Mouse (Mus musculus): Measurements from ENCODE around the gene Dnajc22.

GRCm38 (mm10) chr15:99111139-99111538, 18.2 kb downstream of the Dnajc22 start:
- TF ChIP-seq EP300 (IDR thresholded peaks at IDR 0.05; ENCODE audit: low read depth) (no peak), CTCF (IDR thresholded peaks at IDR 0.05; ENCODE audit: low read depth) (no peak)

All from liver, postnatal 0 days (tissue).